Mouse (Mus musculus) heart, postnatal 10 days (tissue): ENCODE results near the gene Cptp. TPM values are rescaled to one million over a fixed set of nuclear protein-coding genes. Genes with fewer than 3 reads are reported as not detected.

Experiments used
- DNase-seq, 2 experiments: peaks; one replicate each; pipeline ENCODE4 v3.0.0; 2021
- intact Hi-C: fragments of 180-260 bp; cut with DNase I; formaldehyde crosslinking; loops from one replicate; pipeline ENCODE4 v1.15.1; 2025
- total RNA-seq, 2 experiments: library from RNA; stranded (reverse); gene quantifications; 2 replicates each; pipeline ENCODE4 v1.2.3; 2021

Gene Cptp
- total RNA-seq, 2 experiments from 2014 or later: 7.9 to 10.6 TPM

GRCm38 (mm10) chr4:155846871-155847578 is 22.2 kb downstream of the Cptp start, which contains the start of gene Dvl1:
Gene Dvl1, plus strand, starts transcription at chr4:155847402.
- peak; percentile 96 to 97 for DNase-seq
- intact Hi-C loops: no loop called here

GRCm38 (mm10) chr4:155843231-155843630 is 26.0 kb downstream of the Cptp start:
- intact Hi-C loops: no loop called here
- DNase-seq: no peak

DNA sequence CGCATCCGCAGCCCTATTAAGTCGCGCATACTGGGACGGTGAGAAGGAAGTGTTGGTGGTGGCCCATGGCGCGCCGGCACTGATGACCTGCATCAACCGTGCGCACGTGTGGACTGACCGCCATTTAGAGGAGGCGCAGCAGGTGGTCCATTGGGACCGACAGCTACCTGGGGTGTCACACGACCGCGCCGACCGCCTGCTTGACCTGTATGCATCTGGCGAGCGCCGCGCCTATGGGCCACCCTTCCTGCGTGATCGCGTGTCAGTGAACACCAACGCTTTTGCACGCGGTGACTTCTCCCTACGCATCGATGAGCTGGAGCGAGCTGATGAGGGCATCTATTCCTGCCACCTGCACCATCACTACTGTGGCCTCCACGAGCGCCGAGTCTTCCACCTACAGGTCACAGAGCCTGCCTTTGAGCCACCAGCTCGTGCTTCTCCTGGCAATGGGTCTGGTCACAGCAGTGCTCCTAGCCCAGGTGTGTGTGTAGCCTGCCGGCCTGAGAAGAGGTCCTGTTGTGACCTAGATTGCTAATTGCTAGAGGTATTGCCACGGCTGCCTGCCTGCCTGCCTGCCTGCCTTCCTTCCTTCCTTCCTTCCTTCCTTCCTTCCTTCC is 27.5 kb downstream of the Cptp start:
- intact Hi-C loops: no loop called here
- DNase-seq: no peak

- intact Hi-C loops: no loop called here
- DNase-seq: peak; percentile 67 to 75
Measured at GRCm38 (mm10) chr4:155841003-155841454, 28.2 kb downstream of the Cptp start.

GRCm38 (mm10) chr4:155840076-155841002 is 28.9 kb downstream of the Cptp start:
- intact Hi-C loops: no loop called here
- peak in 1 of 2 experiments; percentile 36 for DNase-seq

- DNase-seq: peak; percentile 90 to 92
- intact Hi-C loops: no loop called here
Measured at GRCm38 (mm10) chr4:155839483-155839910, 29.7 kb downstream of the Cptp start, which contains the start of gene Mxra8. Gene Mxra8, plus strand, starts transcription at chr4:155839680.

GRCm38 (mm10) chr4:155838187-155839153 is 30.8 kb downstream of the Cptp start:
- DNase-seq: peak; percentile 69 to 75
- intact Hi-C loops: no loop called here

GRCm38 (mm10) chr4:155837404-155838010 is 31.7 kb downstream of the Cptp start:
- peak; percentile 73 for DNase-seq
- intact Hi-C loops: no loop called here

GRCm38 (mm10) chr4:155833836-155834235 is 35.4 kb downstream of the Cptp start:
- DNase-seq: peak; percentile 90 to 94
- intact Hi-C loops: loop anchor here (5.0 kb wide), 1 partner anchor 108 kb away; the partner anchor contains the start of gene Ube2j2

- intact Hi-C loops: loop anchor here (5.0 kb wide), 1 partner anchor 109 kb away; the partner anchor contains the start of gene Ube2j2
Measured at GRCm38 (mm10) chr4:155833234-155833633, 36.0 kb downstream of the Cptp start.

GRCm38 (mm10) chr4:155832321-155832720 is 36.9 kb downstream of the Cptp start:
- intact Hi-C loops: loop anchor here (5.0 kb wide), 1 partner anchor 110 kb away; the partner anchor contains the start of gene Ube2j2
- DNase-seq: no peak

More at GRCm38 (mm10) chr4:155833234-155833633, 36.0 kb downstream of the Cptp start:
- DNase-seq: no peak

DNA sequence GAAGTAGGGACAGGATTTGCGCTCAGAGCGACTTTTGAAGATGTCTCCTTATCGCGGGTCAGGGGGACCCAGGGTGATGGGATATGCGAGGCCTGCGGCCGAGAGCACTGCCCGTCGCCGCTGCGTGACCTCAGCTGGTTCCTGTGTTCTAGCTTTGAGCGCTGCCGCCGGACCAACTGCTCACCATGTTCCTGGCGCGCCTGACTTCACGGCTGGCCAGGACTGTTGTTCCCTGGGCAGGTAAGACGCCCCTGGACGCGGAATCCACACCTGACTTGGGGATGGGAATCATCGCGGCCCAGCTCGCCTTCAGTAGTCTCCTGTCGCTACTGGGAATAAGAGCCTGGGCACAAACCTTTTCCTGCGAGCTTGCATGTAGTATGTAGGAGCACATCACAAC is 37.4 kb downstream of the Cptp start:
- DNase-seq: no peak
- intact Hi-C loops: loop anchor here (5.0 kb wide), 1 partner anchor 110 kb away; the partner anchor contains the start of gene Ube2j2

- DNase-seq: peak; percentile 97
- intact Hi-C loops: loop anchor here (5.0 kb wide), 1 partner anchor 111 kb away; the partner anchor contains the start of gene Ube2j2
Measured at GRCm38 (mm10) chr4:155831205-155831766, 38.0 kb downstream of the Cptp start, which contains the start of gene Aurkaip1. Gene Aurkaip1, plus strand, starts transcription at chr4:155831272.

- DNase-seq: no peak
- intact Hi-C loops: loop anchor here (5.0 kb wide), 1 partner anchor 112 kb away; the partner anchor contains the start of gene Ube2j2
Measured at GRCm38 (mm10) chr4:155830596-155830995, 38.6 kb downstream of the Cptp start.

DNA sequence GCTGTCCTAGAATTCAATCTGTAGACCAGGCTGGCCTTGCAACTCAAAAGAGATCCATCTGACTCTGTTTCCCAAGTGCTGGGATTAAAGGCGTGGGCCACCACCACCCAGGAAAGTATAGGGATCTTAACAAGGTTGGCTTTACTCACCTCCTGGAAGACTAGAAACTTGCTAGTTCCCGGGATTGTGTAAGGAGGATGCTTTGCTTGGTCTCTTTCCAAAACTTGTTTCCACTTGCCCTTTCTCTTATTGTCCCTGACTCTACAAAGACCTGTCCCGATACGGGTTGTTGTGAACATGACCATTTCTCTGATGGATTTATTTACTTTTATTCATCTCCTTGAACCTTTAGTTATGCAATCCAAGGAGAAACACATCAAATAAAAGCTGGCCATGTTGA is 39.4 kb downstream of the Cptp start:
- no peak for DNase-seq
- intact Hi-C loops: loop anchor here (2.0 to 5.0 kb wide), 2 partner anchors 17 to 112 kb away; partner anchors contain the start of genes Ccnl2 and Ube2j2

DNA sequence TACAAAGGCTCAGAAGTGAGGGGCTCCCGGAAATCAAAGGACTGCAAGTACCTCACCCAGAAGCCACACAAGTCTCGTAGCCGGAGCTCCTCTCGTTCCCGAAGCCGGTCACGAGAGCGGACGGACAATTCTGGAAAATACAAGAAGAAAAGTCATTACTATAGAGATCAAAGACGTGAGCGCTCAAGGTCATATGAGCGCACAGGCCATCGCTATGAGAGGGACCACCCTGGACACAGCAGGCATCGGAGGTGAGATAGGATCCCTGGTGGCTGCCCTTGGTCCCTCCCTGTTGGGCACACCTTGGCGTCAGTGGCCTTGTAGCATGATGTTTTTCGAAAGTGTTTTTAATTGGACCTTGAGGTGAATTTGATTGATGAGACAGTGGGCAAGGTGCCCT is 45.8 kb downstream of the Cptp start:
- intact Hi-C loops: no loop called here
- DNase-seq: no peak

- DNase-seq: peak in 1 of 2 experiments; percentile 53
- intact Hi-C loops: no loop called here
Measured at GRCm38 (mm10) chr4:155821025-155821424, 48.2 kb downstream of the Cptp start.

- no peak for DNase-seq
- intact Hi-C loops: no loop called here
Measured at GRCm38 (mm10) chr4:155817533-155817932, 51.7 kb downstream of the Cptp start.
